Mouse (Mus musculus) layer of hippocampus, postnatal 10 days (tissue): ENCODE results near the gene Gm49333. TPM values are rescaled to one million over a fixed set of nuclear protein-coding genes. Genes with fewer than 3 reads are reported as not detected.
A peak's percentile ranks its signal among the peaks of the same experiment; 100 is the strongest.
"Not testable (repeated sequence)": the region's sequence is repeated elsewhere in the genome, so short reads cannot be mapped to it uniquely, and the experiment has no call there.

Experiments used
- DNase-seq, 2 experiments: peaks; one replicate each; pipeline ENCODE4 v3.0.0; 2021; ENCODE audit warnings: low spot score in 2 of 2
- total RNA-seq, 2 experiments: library from RNA; stranded (reverse); gene quantifications; 2 replicates each; pipeline ENCODE4 v1.2.3; 2021

Gene Gm49333
- total RNA-seq, 2 experiments from 2014 or later, result 0.53 TPM; not detected in 1

DNA sequence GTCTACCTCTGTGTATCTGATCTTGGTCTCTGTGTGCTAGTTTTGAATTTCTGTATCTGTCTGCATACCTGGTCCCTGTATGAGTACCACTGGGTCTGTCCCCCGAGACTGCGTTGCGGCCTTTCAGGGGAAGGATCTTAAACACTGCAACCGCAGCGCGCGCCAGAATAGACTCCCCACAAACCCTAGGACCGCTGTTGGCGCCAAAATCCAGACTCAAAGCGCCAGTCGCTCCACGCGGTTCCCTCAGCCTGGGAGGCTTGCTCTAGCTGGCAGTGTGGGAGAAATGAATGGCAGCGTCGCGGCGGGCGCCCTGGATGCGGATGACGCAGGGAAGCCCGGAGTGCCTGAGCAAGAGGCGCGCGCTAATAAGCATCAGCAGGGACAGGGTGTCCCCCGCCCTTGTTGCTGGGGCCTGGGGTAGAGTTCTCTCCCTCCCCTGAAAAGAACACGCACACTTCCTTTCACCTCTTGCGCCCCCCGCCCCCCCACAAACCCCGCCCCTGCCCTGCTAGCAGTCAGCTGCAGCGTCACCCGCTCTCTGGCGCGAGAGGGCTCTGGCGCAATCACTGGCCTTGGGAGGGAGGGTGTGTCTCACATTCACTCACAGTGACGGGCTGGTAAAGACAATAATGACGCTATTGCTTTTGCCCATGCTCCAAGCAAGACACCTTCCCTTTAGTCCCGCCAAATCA lies 10.7 kb downstream of the Gm49333 start:
- DNase-seq, result peak; percentile 58 to 65

DNA sequence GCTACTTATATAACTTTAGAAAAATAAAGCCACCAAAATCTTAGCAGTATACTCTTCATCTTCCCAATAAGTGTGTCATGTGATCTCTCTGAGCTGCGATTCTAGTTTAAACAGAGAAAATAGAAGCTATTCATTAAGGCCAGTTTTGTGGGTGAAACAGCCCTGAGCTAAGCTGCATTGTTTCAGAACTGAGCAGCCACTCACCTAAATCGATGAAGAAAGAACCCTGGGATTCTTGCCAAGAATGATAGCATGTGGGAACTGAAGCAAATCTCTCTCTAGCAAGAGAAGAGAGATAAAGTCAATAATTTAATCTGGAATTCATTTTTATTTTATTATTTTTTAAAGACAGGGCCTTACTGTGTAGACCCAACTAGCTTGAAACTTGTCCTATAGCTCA lies 11.8 kb downstream of the Gm49333 start:
- no peak for DNase-seq

DNA sequence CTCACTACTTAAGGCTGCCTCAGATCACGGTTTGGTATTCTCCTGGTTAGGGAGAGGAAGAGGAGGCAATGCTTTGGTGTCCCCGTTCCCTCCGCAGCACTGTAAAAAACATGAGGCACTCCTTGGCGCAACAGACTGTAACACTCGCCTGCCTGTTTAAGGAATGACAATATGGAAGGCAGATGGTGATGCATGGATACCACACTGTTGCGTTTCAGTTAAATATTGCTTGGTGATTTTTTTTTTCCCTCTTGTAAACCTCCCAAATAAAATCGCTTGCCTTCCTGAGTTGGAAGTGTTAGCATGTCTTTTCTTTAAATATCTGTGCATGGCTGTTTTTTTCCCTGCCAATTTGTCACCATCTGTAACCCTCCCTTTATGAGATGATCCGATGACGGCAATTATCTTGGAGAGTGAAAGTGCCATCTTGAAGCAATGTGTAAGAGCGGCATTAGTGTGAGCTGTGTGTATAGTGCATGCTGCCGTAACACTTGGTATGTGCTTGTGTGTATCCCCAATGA lies 17.5 kb downstream of the Gm49333 start:
- DNase-seq, result peak in 1 of 2 experiments; percentile 30

- peak; percentile 39 to 63 for DNase-seq
Measured at GRCm38 (mm10) chr16:20629731-20630634, 18.6 kb downstream of the Gm49333 start, which contains the start of gene Ece2. TSS of gene Ece2 (plus strand) at chr16:20629828.

DNA sequence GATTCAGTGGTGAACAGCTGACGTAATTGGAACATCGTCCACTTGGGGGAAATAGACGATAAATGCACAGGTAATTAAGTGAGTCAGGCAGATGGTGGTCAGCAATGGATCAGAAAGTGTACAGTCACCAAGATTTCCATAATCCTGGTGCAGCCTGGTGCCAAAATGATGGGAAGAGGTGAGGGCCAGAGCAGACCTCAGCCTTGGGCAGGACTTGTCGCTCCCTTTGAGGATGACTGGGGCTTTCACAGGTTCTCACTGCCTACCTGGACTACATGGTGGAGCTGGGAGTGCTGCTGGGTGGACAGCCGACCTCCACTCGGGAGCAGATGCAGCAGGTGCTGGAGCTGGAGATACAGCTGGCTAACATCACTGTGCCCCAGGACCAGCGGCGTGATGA lies 26.0 kb downstream of the Gm49333 start:
- no peak for DNase-seq

DNA sequence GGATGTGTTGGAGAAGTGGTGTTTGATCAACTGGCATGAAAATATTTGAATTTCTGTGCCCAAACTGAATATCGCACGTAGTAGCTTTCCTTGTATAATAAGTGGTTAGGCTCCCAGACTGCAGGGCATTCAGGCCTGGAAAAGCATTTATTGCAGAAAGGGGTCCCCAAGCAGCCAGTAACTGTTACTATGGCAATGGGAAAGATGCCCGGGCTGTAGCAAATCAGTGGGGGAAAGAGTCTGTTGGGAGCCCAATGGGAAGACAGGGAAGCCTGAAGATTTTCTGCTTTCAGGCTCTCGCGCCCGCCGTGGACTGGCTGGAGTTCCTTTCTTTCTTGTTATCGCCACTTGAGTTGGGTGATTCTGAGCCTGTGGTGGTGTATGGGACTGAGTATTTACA lies 27.0 kb downstream of the Gm49333 start:
- peak; percentile 76 to 82 for DNase-seq

DNA sequence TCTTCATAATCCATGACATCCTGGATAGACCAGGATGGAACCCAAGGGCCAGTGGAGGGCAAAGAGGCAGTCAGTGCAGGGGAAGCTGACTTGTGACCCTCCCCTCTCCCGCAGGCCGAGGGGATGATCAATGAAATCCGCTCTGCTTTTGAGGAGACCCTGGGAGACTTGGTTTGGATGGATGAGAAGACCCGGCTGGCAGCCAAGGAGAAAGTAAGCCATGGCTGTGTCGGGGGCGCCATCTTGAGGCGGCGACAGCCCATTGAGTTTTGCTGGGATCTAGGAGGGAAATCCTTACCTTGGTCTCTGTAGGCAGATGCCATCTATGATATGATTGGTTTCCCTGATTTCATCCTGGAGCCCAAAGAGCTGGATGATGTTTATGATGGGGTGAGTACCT lies 30.8 kb downstream of the Gm49333 start:
- peak; percentile 83 to 88 for DNase-seq

DNA sequence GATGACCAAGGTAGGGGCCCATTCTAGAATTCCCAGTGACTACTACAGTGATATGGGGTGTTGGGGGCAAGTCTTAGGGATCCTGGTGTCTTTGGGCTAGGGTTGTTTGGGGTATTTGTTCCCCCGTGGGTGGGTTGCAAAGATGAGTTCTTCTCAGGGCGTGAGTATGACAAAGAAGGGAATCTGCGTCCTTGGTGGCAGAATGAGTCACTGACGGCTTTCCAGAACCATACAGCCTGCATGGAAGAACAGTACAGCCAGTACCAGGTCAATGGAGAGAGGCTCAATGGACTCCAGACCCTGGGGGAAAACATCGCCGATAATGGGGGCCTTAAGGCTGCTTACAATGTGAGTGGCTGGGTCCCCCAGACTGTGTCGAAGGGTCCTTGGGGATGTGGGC lies 32.5 kb downstream of the Gm49333 start:
- DNase-seq, result no peak

DNA sequence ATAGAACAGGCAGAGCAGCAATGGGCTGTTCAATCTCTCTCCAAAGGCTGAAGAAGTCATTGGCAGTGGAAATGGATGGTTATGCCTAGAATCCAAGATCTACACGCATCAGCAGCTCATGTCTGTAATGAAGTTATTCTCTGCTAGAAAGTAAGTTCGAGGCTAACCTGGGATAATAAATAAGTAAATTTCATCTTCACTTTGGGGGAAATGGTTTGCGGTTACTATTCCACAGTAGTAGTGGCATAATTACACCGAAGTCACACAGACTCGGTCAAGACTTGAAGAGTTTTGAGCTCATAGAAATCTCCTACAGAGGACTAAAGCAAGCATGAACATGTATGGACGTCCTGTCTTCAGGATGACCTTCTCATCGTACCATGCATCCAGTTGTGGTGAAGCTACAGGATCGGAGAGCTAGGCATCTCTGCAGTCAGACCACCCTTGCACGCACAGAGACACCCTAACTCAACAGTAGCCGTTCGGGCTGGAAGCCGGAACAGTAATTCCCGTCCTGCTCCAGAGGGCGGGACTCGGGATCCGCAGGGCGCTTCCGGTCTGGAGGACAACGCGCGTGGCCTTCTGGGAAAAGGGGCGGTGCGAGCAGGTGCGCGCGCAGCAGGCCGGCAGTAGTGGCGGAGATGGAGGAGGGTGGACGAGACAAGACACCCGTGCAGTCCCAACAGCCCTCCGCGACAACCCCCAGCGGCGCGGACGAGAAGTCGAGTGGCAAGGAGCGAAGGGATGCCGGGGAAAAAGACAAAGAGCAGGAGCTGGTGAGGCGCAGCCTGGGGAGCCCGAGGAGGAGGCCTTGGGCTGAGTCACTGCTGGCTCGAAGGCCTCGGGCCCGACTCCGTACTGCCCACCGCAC lies 39.9 kb downstream of the Gm49333 start, which contains the start of gene Psmd2:
Gene Psmd2, plus strand, starts transcription at position 577 of the 871 bp plus-strand sequence.
- DNase-seq, result peak; percentile 96 to 98

GRCm38 (mm10) chr16:20651947-20652310 lies 40.5 kb downstream of the Gm49333 start:
- DNase-seq, result no peak

DNA sequence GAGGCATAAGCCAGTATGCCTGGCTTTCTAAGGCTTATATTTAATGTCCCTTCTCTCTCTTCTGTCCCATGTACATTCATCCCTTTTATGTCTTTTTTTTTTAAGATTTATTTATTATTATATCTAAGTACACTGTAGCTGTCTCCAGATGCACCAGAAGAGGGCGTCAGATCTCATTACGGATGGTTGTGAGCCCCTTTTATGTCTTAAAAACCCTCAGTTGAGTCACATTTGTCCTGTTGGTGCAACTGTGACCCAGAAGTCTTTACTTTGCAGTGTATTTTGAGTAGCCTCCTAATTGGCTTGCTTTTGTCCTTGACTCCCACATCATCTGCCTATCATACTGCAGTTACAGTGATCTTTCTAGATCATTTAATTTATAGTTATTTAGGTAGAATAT lies 41.9 kb downstream of the Gm49333 start:
- DNase-seq, result no peak

DNA sequence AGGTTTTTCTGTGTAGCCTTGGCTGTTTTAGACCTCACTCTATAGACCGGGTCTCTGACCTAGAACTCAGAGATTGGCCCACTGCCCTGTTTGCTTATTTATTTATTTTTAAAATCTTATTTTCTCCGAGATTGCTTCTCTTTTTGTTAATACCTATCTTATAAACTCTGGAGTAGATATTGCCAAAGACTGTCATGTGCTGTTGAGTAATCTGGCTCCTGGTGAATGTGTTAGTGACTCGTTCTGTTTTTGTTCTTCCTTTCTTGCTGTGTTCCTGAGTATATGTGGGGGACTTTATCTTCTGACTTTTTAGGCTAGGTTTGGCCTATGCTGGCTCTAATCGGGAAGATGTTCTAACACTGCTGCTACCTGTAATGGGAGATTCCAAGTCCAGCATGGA lies 46.3 kb downstream of the Gm49333 start:
- DNase-seq, result no peak

DNA sequence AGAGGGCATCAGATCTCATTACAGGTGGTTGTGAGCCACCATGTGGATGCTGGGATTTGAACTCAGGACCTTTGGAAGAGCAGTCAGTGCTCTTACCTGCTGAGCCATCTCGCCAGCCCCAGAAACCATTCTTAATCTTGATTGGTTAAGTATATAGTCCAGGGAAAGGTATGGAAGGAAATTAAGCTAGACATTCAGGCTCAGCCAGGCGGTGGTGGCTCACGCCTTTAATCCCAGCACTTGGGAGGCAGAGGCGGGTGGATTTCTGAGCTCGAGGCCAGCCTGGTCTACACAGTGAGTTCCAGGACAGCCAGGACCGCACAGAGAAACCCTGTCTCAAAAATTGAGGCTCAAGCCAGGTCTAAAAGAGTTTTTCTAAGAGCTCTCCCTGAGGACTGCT lies 56.6 kb downstream of the Gm49333 start, which contains the start of gene Eif4g1:
Gene Eif4g1, plus strand, starts transcription at position 301 of the 400 bp plus-strand sequence.
- DNase-seq, result not testable (repeated sequence)

- no peak for DNase-seq
Measured at GRCm38 (mm10) chr16:20670291-20670690, 58.9 kb downstream of the Gm49333 start.

DNA sequence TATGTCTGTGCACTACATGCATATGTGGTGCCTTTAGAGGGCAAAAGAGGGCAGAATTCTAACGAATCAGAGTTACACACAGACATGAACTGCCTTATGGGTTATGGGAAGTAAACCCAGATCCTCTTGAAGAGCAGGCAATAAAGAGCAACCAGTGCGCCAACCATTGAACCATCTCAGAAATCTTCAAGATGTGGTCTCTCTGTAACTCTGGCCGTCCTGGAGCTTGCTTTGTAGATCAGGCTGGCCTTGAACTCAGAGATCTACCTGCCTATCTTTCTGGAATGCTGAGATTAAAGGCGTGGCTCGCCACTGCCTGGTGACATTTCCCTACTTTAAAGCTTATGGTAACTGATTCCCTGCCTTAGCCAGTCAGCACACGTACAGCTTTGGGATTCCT lies 60.5 kb downstream of the Gm49333 start:
- no peak for DNase-seq

DNA sequence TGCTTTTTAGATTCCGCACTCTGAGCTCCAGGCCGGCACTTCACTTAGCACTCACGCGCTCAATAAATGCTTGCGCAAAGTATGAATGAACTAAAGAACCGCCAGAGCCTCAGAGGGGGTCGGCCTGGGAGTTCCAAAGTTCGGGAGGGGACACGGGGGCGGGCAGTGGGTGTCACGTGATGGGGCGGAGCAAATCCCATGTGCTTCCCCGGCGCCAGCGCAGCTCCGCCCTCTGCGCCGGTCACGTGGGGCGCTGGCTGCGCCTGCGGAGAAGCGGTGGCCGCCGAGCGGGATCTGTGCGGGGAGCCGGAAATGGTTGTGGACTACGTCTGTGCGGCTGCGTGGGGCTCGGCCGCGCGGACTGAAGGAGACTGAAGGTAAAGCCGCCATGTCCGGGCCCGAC lies 61.1 kb downstream of the Gm49333 start:
- peak; percentile 95 to 97 for DNase-seq

GRCm38 (mm10) chr16:20672965-20673705 lies 61.7 kb downstream of the Gm49333 start:
- DNase-seq, result peak; percentile 64 to 73

DNA sequence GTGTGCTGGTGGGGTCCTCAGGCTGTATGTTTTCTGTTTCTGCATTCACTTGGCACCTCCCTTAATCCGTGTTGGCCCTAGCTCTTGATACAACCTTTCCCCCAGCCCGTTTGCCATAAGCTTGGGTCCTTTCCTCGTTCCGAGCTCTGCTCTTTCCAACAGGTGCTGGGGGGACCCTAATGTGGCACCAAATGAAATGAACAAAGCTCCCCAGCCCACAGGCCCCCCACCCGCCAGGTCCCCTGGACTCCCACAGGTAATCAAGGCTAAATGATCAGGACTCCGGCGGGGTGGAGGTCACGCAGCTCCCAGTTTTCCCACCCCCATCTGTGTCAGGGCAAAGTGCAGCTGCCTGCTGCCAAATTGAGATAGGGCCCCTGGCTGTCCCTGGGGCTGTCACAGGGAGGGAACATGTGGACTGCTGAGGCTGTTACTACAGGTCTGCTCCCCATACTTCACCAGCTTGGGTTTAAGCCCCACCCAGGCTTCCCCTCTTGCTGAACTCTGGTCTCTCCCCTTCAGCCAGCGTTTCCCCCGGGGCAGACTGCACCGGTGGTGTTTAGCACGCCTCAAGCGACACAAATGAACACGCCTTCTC lies 62.4 kb downstream of the Gm49333 start:
- no peak for DNase-seq

GRCm38 (mm10) chr16:20675213-20675612 lies 63.8 kb downstream of the Gm49333 start:
- no peak for DNase-seq

GRCm38 (mm10) chr16:20676702-20677101 lies 65.3 kb downstream of the Gm49333 start:
- DNase-seq, result no peak
